Mouse (Mus musculus) small intestine, adult 2 months (tissue): ENCODE data around the gene Slc22a3.

Source experiments
- CTCF ChIP-seq: fragments of 200-500 bp; IDR thresholded peaks from 2 replicates; pipeline ENCODE4 v1.5.1; 2012; ENCODE audit warnings: low read depth, mild to moderate bottlenecking, control low read depth, inconsistent platforms, low read length, moderate library complexity, mixed read lengths; ENCODE audit not compliant: insufficient replicate concordance, insufficient read length; ENCODE audit errors: extremely low read depth
- POLR2A ChIP-seq: fragments of 200-500 bp; IDR thresholded peaks from 2 replicates; pipeline ENCODE4 v1.6.1; 2012; ENCODE audit warnings: low read depth, mild to moderate bottlenecking, control low read depth, inconsistent platforms, low read length, moderate library complexity

DNA sequence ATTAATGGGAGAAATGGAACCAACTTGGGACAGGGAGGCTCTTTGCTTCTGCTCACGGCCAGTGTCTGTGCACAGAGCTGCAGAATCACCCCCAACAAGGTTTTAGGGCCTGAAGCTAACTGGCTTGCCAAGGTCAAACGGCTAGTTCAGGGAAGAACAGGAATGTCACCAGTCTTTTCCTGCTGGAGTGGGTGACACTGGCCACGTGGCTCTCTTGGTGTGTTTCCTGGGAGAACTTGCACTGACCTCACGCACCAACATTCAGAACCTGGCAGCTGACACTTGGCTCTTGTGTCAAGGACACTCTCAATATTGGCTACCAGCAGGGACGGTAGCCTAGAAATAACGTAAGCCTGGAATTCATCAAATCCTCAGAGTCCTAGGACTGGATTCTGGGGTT lies 22.6 kb upstream of the Slc22a3 start:
- TF ChIP-seq CTCF (no peak), POLR2A (no peak)
